Mouse (Mus musculus): ENCODE data around the gene Pctp. TPM values are rescaled to one million over a fixed set of nuclear protein-coding genes. Genes with fewer than 3 reads are reported as not detected.
A peak's percentile ranks its signal among the peaks of the same experiment; 100 is the strongest.

Pctp gene
- polyA plus RNA-seq, 1 experiment from 2014 or later: 0.78 TPM

DNA sequence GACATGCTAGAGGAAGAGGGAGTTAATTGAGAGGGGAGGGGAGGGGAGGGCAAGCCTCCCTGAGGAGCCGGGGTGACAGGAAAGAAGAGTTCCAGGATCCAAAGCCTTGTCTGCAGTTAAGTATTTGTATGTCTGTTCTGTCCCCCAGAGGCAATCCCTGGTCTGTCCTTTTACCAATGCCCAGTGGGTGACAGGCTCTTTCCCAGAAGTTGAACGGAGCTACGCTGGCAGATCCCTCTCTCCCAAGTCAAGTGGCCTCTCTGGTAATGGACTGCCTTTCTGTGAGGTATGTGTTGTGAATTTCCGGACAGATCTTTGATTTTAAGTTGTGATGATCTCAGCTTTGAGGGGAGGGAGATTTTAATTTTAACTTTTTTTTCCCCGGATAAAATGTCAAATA is 30.7 kb upstream of the Pctp start:
- H3K9ac ChIP-seq (ENCODE audit: low read depth, low read length): peak overlapping the region; percentile 24; the same call in 1 of the 2 replicates
- H3K4me2 ChIP-seq (ENCODE audit: low read length): peak overlapping the region; percentile 46
- no peak for ATAC-seq
- H3K27ac ChIP-seq (ENCODE audit: low read depth, low read length): no peak overlapping the region
- H3K9me3 ChIP-seq (ENCODE audit: control insufficient read depth, low read length): peaks cover 2% of the 10 kb centered on the region; the same call in 1 of the 2 replicates
- H3K4me3 ChIP-seq (ENCODE audit: low read length): peak overlapping the region; percentile 22
- WGBS: 32% methylated on average over 5 of the region's 5 CpGs
- H3K36me3 ChIP-seq (ENCODE audit: control insufficient read depth, insufficient read depth, low read length): no peaks in the 10 kb centered on the region; the same call in 1 of the 2 replicates
- peaks cover 10% of the 10 kb centered on the region for H3K27me3 ChIP-seq (replicated peaks; ENCODE audit: control insufficient read depth, insufficient read depth, low read length)
- H3K4me1 ChIP-seq (ENCODE audit: control insufficient read depth, insufficient read depth, low read depth, low read length): peaks cover 9% of the 10 kb centered on the region

DNA sequence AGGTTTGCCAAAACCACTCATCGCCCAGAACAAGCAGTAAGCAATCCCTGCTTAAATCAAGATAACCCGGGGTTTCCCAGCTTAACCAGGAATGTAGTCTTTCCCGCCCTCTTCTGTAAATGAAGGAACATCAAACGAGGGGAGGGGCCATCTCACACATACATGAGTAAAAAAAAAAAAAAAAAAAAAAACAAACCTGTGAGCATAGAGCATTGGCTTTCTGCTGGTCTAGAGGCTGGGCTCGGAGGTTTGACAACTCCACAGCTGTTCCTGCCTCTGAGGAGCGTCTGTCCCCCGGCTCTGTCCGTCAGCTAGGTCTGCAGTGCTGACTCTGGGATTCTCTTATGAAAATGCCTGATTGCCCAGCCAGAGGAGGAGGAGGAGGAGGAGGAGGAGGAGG is 30.1 kb upstream of the Pctp start:
- Histone ChIP-seq H3K9ac (ENCODE audit: low read depth, low read length) (no peak overlapping the region; the same call in 1 of the 2 replicates), H3K9me3 (ENCODE audit: control insufficient read depth, low read length) (peaks cover 2% of the 10 kb centered on the region; the same call in 1 of the 2 replicates), H3K27me3 (replicated peaks; ENCODE audit: control insufficient read depth, insufficient read depth, low read length) (peaks cover 10% of the 10 kb centered on the region), H3K4me3 (ENCODE audit: low read length) (peak overlapping the region; percentile 22), H3K36me3 (ENCODE audit: control insufficient read depth, insufficient read depth, low read length) (no peaks in the 10 kb centered on the region; the same call in 1 of the 2 replicates), H3K4me1 (ENCODE audit: control insufficient read depth, insufficient read depth, low read depth, low read length) (peaks cover 9% of the 10 kb centered on the region), H3K27ac (ENCODE audit: low read depth, low read length) (no peak overlapping the region), H3K4me2 (ENCODE audit: low read length) (peak overlapping the region; percentile 46)
- no peak for ATAC-seq
- WGBS: 24% methylated on average over 8 of the region's 8 CpGs

DNA sequence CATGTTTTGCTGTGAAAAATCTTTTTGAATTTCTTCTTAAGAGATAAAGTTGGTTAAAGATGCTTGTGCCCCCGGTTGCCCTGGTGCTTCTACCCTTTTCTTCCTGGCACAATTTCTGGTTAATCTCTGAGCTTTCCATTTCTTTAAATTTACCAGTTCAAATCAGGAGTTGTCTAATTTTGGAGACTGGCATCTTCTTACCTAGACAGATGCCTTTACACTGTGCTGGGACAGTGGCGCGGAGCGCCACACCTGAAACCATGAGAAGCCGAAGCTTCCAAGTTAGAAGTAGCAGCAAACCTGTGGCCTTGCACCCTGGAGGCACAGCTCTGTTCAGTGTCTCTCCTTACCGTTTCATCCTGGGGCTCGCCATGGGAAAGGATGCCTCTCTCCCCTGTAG is 28.4 kb upstream of the Pctp start:
- peak overlapping the region; percentile 33 for H3K4me3 ChIP-seq (ENCODE audit: low read length)
- ATAC-seq: no peak
- no peaks in the 10 kb centered on the region for H3K36me3 ChIP-seq (ENCODE audit: control insufficient read depth, insufficient read depth, low read length)
- no peak overlapping the region for H3K27ac ChIP-seq (ENCODE audit: low read depth, low read length)
- no peaks in the 10 kb centered on the region for H3K9me3 ChIP-seq (ENCODE audit: control insufficient read depth, low read length)
- peaks cover 10% of the 10 kb centered on the region for H3K27me3 ChIP-seq (replicated peaks; ENCODE audit: control insufficient read depth, insufficient read depth, low read length)
- H3K4me2 ChIP-seq (ENCODE audit: low read length): peak overlapping the region; percentile 52
- WGBS: 37% methylated on average over 7 of the region's 7 CpGs
- H3K4me1 ChIP-seq (ENCODE audit: control insufficient read depth, insufficient read depth, low read depth, low read length): peaks cover 9% of the 10 kb centered on the region
- 0 out of 2 replicates have a peak overlapping the region, but pooled peaks have one; percentile 5 for H3K9ac ChIP-seq (ENCODE audit: low read depth, low read length)

DNA sequence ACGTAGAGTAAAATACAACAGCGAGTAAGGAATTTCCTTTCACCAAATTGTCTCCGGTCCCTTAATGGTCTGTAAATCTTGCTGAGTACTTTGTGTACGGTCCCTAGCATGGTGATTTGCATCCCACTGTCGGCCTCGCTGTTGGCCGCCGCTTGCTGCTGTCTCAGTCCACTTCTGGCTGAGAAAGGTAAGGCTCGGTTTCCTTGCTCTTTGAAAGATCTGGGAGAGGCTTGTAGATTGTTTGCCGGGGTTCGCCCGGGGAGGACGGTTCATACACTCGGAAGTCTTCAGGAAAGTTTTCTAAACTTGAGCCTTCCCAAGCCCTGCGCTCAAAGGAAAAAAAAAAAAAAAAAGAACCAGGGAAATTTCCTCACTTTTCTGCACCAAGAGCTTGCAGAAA is 27.9 kb upstream of the Pctp start:
- 0 out of 2 replicates have a peak, but pooled peaks have one; percentile 69 for ATAC-seq
- H3K27me3 ChIP-seq (replicated peaks; ENCODE audit: control insufficient read depth, insufficient read depth, low read length): peaks cover 10% of the 10 kb centered on the region
- peak overlapping the region; percentile 52 for H3K4me2 ChIP-seq (ENCODE audit: low read length)
- peaks cover 9% of the 10 kb centered on the region for H3K4me1 ChIP-seq (ENCODE audit: control insufficient read depth, insufficient read depth, low read depth, low read length)
- no peak overlapping the region for H3K9ac ChIP-seq (ENCODE audit: low read depth, low read length)
- peak overlapping the region; percentile 33 for H3K4me3 ChIP-seq (ENCODE audit: low read length)
- under 1% methylated on average over 15 of the region's 15 CpGs for WGBS
- H3K27ac ChIP-seq (ENCODE audit: low read depth, low read length): no peak overlapping the region
- H3K36me3 ChIP-seq (ENCODE audit: control insufficient read depth, insufficient read depth, low read length): no peaks in the 10 kb centered on the region
- no peaks in the 10 kb centered on the region for H3K9me3 ChIP-seq (ENCODE audit: control insufficient read depth, low read length)

DNA sequence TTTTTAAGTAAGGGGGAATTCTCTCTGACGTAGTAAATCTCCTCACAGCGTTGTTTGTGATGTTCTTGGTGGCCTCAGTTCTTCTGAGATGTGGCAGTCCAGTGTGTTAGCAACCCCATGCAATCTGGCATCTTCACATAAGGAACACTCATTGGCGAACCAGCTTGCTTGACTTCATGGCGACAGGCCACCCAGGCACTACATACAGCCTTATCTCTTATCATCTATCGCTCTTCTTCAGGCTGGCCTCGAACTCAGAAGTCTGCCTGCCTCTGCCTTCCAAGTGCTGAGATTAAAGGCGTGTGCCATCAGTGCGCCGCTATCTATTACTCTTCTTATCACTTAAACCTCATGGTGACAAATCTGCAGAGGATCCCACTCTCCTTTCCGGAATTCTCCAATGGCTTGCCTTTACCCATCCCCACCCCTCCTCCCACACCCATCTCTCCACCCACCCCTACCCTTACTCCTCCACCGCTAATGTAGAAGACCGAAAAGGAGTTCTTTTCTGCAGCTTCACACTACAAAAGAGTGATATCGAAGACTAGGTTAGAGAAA is 27.2 kb upstream of the Pctp start, which contains the start of gene Tmem100:
Gene Tmem100 (plus strand): TSS at position 508 of the 558 bp plus-strand sequence.
- H3K27ac ChIP-seq (ENCODE audit: low read depth, low read length): no peak within 1 kb of the TSS
- no peak for ATAC-seq

DNA sequence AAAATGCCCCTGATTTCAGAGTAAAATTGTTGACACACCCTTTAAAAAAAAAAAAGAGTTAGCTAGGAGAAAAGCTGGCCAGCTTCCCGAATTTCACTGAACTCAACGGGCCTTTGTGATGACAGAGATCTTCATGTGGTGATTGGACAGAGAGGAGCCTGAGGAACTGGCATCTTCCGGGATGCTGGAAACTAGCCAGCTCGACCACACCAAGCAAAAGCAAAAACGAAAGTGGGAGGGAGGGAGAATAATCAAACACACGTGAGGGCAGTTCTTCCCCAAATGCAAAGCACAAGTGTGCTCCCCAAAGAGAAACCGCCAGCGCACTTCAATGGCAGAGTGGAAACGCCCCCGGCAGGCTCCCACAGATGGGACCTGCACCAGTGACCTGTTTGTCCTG is 26.7 kb upstream of the Pctp start:
- Histone ChIP-seq H3K36me3 (ENCODE audit: control insufficient read depth, insufficient read depth, low read length) (no peaks in the 10 kb centered on the region), H3K27me3 (replicated peaks; ENCODE audit: control insufficient read depth, insufficient read depth, low read length) (peaks cover 10% of the 10 kb centered on the region), H3K4me2 (ENCODE audit: low read length) (peak overlapping the region; percentile 52), H3K9me3 (ENCODE audit: control insufficient read depth, low read length) (no peaks in the 10 kb centered on the region), H3K4me1 (ENCODE audit: control insufficient read depth, insufficient read depth, low read depth, low read length) (peaks cover 9% of the 10 kb centered on the region), H3K9ac (ENCODE audit: low read depth, low read length) (no peak overlapping the region), H3K27ac (ENCODE audit: low read depth, low read length) (no peak overlapping the region), H3K4me3 (ENCODE audit: low read length) (peak overlapping the region; percentile 27)
- WGBS: 33% methylated on average over 10 of the region's 10 CpGs
- no peak for ATAC-seq

More for the DNA sequence above, 27.2 kb upstream of the Pctp start, which contains the start of gene Tmem100:
- no peaks in the 10 kb centered on the region for H3K9me3 ChIP-seq (ENCODE audit: control insufficient read depth, low read length)
- WGBS: 55% methylated on average over 13 of the region's 13 CpGs
- 0 out of 2 replicates have a peak within 1 kb of the TSS, but pooled peaks have one; percentile 5 for H3K9ac ChIP-seq (ENCODE audit: low read depth, low read length)
- peak within 1 kb of the TSS; percentile 33 for H3K4me3 ChIP-seq (ENCODE audit: low read length)
- H3K4me2 ChIP-seq (ENCODE audit: low read length): peak within 1 kb of the TSS; percentile 52
- H3K36me3 ChIP-seq (ENCODE audit: control insufficient read depth, insufficient read depth, low read length): no peaks in the 10 kb centered on the region
- H3K4me1 ChIP-seq (ENCODE audit: control insufficient read depth, insufficient read depth, low read depth, low read length): peaks cover 9% of the 10 kb centered on the region
- H3K27me3 ChIP-seq (replicated peaks; ENCODE audit: control insufficient read depth, insufficient read depth, low read length): peaks cover 10% of the 10 kb centered on the region

DNA sequence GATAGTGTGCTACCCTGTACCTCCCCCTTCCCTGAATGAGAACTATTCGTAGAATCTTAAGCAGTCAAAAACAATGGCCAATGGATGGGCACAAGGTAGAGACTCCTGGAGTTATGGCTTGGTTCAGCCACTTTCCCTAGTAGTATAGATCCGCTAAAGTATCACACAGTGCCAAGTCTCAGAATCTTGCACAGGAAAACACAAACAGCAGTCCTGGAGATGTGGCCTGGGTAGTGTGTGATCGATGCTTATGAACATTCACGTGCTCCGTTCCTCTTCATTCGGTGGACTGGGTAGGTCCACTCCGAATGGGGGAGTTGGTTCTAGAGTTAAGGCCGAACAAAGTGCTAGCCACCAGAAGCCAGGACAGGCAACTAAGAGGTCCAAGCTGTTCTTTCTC is 26.1 kb upstream of the Pctp start:
- H3K27ac ChIP-seq (ENCODE audit: low read depth, low read length): no peak overlapping the region
- no peak for ATAC-seq
- peaks cover 10% of the 10 kb centered on the region for H3K27me3 ChIP-seq (replicated peaks; ENCODE audit: control insufficient read depth, insufficient read depth, low read length)
- WGBS: 91% methylated on average over 8 of the region's 8 CpGs
- peaks cover 9% of the 10 kb centered on the region for H3K4me1 ChIP-seq (ENCODE audit: control insufficient read depth, insufficient read depth, low read depth, low read length)
- no peak overlapping the region for H3K4me2 ChIP-seq (ENCODE audit: low read length)
- no peak overlapping the region for H3K4me3 ChIP-seq (ENCODE audit: low read length)
- no peak overlapping the region for H3K9ac ChIP-seq (ENCODE audit: low read depth, low read length)
- no peaks in the 10 kb centered on the region for H3K36me3 ChIP-seq (ENCODE audit: control insufficient read depth, insufficient read depth, low read length)
- no peaks in the 10 kb centered on the region for H3K9me3 ChIP-seq (ENCODE audit: control insufficient read depth, low read length)

DNA sequence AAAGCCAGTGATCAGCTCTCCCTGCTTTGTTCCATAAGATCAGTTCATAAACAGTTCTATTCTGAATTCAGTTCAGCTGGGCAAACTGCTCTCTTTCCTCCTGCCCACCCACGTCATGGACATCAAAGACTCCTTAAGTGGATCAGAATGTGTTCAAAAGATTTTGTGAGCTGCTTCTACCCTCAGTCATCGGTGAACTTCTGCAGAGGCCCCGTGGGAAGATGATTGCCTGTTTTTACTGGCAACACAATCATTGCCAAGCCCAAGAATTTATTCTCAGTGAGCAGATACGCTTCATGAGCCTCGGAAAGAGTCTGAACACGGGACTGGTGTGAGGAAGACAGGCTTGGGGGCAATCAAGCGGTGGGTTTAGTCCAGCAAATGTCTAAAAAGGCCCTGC is 24.5 kb upstream of the Pctp start:
- no peaks in the 10 kb centered on the region for H3K36me3 ChIP-seq (ENCODE audit: control insufficient read depth, insufficient read depth, low read length)
- no peak overlapping the region for H3K9ac ChIP-seq (ENCODE audit: low read depth, low read length)
- H3K9me3 ChIP-seq (ENCODE audit: control insufficient read depth, low read length): no peaks in the 10 kb centered on the region
- H3K4me2 ChIP-seq (ENCODE audit: low read length): no peak overlapping the region
- peaks cover 8% of the 10 kb centered on the region for H3K27me3 ChIP-seq (replicated peaks; ENCODE audit: control insufficient read depth, insufficient read depth, low read length)
- H3K4me3 ChIP-seq (ENCODE audit: low read length): no peak overlapping the region
- H3K4me1 ChIP-seq (ENCODE audit: control insufficient read depth, insufficient read depth, low read depth, low read length): peaks cover 4% of the 10 kb centered on the region
- no peak overlapping the region for H3K27ac ChIP-seq (ENCODE audit: low read depth, low read length)
- WGBS: 54% methylated on average over 7 of the region's 7 CpGs
- no peak for ATAC-seq

DNA sequence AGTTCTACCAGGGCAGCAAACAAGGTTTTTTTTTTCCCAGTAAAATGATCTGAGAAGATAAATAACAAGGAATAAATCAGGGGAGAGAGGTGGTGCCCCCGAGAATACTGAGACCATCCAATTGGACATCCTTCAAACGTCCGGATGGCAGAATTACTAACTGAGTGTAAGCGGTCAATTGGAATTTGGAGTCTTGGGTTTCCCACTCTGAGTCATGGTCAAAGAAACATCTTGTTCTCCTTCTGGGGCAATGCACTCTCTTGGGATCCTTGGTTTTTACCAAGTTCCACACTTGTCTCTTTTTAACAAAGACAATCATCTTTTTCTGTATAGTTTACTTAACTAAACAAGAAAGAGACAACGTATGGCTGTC is 24.1 kb upstream of the Pctp start:
- WGBS: 66% methylated on average over 5 of the region's 5 CpGs
- no peak overlapping the region for H3K27ac ChIP-seq (ENCODE audit: low read depth, low read length)
- H3K9ac ChIP-seq (ENCODE audit: low read depth, low read length): no peak overlapping the region
- no peak overlapping the region for H3K4me3 ChIP-seq (ENCODE audit: low read length)
- peaks cover 5% of the 10 kb centered on the region for H3K27me3 ChIP-seq (replicated peaks; ENCODE audit: control insufficient read depth, insufficient read depth, low read length)
- no peak overlapping the region for H3K4me2 ChIP-seq (ENCODE audit: low read length)
- H3K36me3 ChIP-seq (ENCODE audit: control insufficient read depth, insufficient read depth, low read length): no peaks in the 10 kb centered on the region
- no peak for ATAC-seq
- H3K4me1 ChIP-seq (ENCODE audit: control insufficient read depth, insufficient read depth, low read depth, low read length): peaks cover 4% of the 10 kb centered on the region
- no peaks in the 10 kb centered on the region for H3K9me3 ChIP-seq (ENCODE audit: control insufficient read depth, low read length)
